Mouse (Mus musculus) bone marrow, adult 2 months (tissue): ENCODE data around the gene Cnga1.

Source experiments
- CTCF ChIP-seq: fragments of 200-500 bp; IDR thresholded peaks from 2 replicates; pipeline ENCODE4 v1.5.1; 2011; ENCODE audit warnings: low read length, control low read depth; ENCODE audit not compliant: control insufficient read depth, insufficient read depth
- POLR2A ChIP-seq: fragments of 200-500 bp; IDR thresholded peaks from 2 replicates; pipeline ENCODE4 v1.6.1; 2011; ENCODE audit warnings: low read depth, mild to moderate bottlenecking, control low read depth, low read length, borderline replicate concordance; ENCODE audit not compliant: control insufficient read depth

DNA sequence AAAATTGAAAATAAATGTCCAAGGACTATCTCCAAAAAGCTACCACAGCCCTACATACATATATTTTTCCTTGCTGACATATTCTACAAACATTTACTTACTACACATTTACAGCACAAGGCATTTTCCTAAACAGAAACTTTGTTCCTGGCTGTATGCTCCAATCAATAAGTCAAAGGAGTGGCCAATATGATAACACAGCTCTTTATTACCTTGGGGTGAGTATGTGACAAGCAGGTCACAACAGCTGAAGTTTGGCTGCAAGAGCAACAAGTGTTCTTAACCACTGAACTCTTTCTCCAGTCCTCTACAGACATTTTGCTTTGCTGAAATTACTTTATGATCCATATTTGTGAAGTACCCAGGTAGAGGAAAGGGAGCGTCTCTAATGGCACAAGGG lies 4.0 kb downstream of the Cnga1 start:
- TF ChIP-seq POLR2A (no peak), CTCF (no peak)
